Mouse (Mus musculus) stomach, embryonic 14.5 days (tissue): ENCODE data around the gene Klre1. TPM values are rescaled to one million over a fixed set of nuclear protein-coding genes. Genes with fewer than 3 reads are reported as not detected.
"Not testable (repeated sequence)": the region's sequence is repeated elsewhere in the genome, so short reads cannot be mapped to it uniquely, and the experiment has no call there.

Experiments
- ATAC-seq: fragments of 200-750 bp; cut with Nextera tagmentation; 2 replicates; pipeline ENCODE4 v1.8.0; 2017; ENCODE audit warnings: low read depth, moderate TSS enrichment; ENCODE audit not compliant: insufficient number of reproducible peaks, insufficient read depth, low FRiP score
- H3K27ac ChIP-seq: fragments of 300-500 bp; sonication (generic); 2 replicates; pipeline ENCODE4 v1.5.1; 2014; ENCODE audit warnings: mild to moderate bottlenecking, low read length, moderate library complexity, mixed read lengths
- H3K27me3 ChIP-seq: fragments of 300-500 bp; sonication (generic); 2 replicates; pipeline ENCODE4 v1.6.1; 2014; ENCODE audit warnings: low read length, control low read depth, mixed read lengths; ENCODE audit not compliant: control insufficient read depth, insufficient read depth
- H3K36me3 ChIP-seq: fragments of 300-500 bp; sonication (generic); 2 replicates; pipeline ENCODE4 v1.6.1; 2014; ENCODE audit warnings: mild to moderate bottlenecking, control low read depth, low read length, moderate library complexity, mixed read lengths; ENCODE audit not compliant: control insufficient read depth, insufficient read depth
- H3K4me1 ChIP-seq: fragments of 300-500 bp; sonication (generic); 2 replicates; pipeline ENCODE4 v1.6.1; 2014; ENCODE audit warnings: low read length, control low read depth, mixed read lengths; ENCODE audit not compliant: control insufficient read depth, insufficient read depth
- H3K4me2 ChIP-seq: fragments of 300-500 bp; sonication (generic); replicated peaks from 2 replicates; pipeline ENCODE4 v1.6.1; 2014; ENCODE audit warnings: low read depth, low read length, control low read depth
- H3K4me3 ChIP-seq: fragments of 300-500 bp; sonication (generic); 2 replicates; pipeline ENCODE4 v1.5.1; 2014; ENCODE audit warnings: low read depth, low read length, control low read depth
- H3K9ac ChIP-seq: fragments of 300-500 bp; sonication (generic); replicated peaks from 2 replicates; pipeline ENCODE4 v1.6.1; 2014; ENCODE audit warnings: low read depth, mild to moderate bottlenecking, control low read depth, low read length, moderate library complexity, mixed read lengths
- H3K9me3 ChIP-seq: fragments of 300-500 bp; sonication (generic); 2 replicates; pipeline ENCODE4 v1.6.1; 2016; ENCODE audit warnings: low read depth, low read length, control low read depth; ENCODE audit not compliant: control insufficient read depth
- WGBS: fragments of 180-500 bp; shearing (Covaris S2); extraction: QIAGEN DNeasy Blood & Tissue Kit; methylation state at CpG from one replicate; pipeline ENCODE4 v1.1.7; 2014; 5-methylcytosine and 5-hydroxymethylcytosine counted together
- polyA plus RNA-seq: library from polyadenylated mRNA; unstranded; fragments of >200 nt; fragmentation: Nextera tagmentation; extraction: Ambion mirVana; gene quantifications from 2 replicates; pipeline ENCODE4 v1.2.1, GENCODE M21; 2014

Klre1 gene
- polyA plus RNA-seq, 1 experiment from 2014 or later, result not detected

GRCm38 (mm10) chr6:129631046-129631445 lies 53.3 kb downstream of the Klre1 start:
- H3K9ac ChIP-seq, H3K4me1 ChIP-seq, H3K27ac ChIP-seq, H3K4me2 ChIP-seq, H3K27me3 ChIP-seq, ATAC-seq, H3K36me3 ChIP-seq, H3K4me3 ChIP-seq, H3K9me3 ChIP-seq: not testable (repeated sequence)
- WGBS, result 88% methylated on average over 2 of the region's 2 CpGs

Other genes with a start within 250 kb of the Klre1 start
- not detected in 2 replicates for gene 4922502D21Rik, start 246.1 kb upstream of the Klre1 start, polyA plus RNA-seq
- 1.0 and 1.8 TPM in 2 replicates for gene Clec12a, start 235.2 kb upstream of the Klre1 start, polyA plus RNA-seq
- gene Clec12b, start 192.0 kb upstream of the Klre1 start, polyA plus RNA-seq, result not detected in 2 replicates
- 0.71 and 1.4 TPM in 2 replicates for gene Clec1b, start 180.6 kb upstream of the Klre1 start, polyA plus RNA-seq
- 0.19 and 0.46 TPM in 2 replicates for gene Clec9a, start 169.0 kb upstream of the Klre1 start, polyA plus RNA-seq
- gene Clec1a, start 125.9 kb upstream of the Klre1 start, polyA plus RNA-seq, result 3.1 and 3.3 TPM in 2 replicates
- gene Olr1, start 70.7 kb upstream of the Klre1 start, polyA plus RNA-seq, result not detected in 2 replicates
- not detected in 2 replicates for gene Tmem52b, start 65.3 kb upstream of the Klre1 start, polyA plus RNA-seq
- gene Gabarapl1, start 44.7 kb upstream of the Klre1 start, polyA plus RNA-seq, result 13.2 and 15.6 TPM in 2 replicates
- 0.29 and 0.69 TPM in 2 replicates for gene Klrd1, start 13.9 kb downstream of the Klre1 start, polyA plus RNA-seq
- gene Klrk1, start 46.0 kb downstream of the Klre1 start, polyA plus RNA-seq, result 0.12 TPM in 1 of 2 replicates, not detected in the other
- gene Klrc3, start 65.4 kb downstream of the Klre1 start, polyA plus RNA-seq, result not detected in 2 replicates
- gene Klrc2, start 82.8 kb downstream of the Klre1 start, polyA plus RNA-seq, result not detected in 2 replicates
- not detected in 2 replicates for gene Klrc1, start 101.1 kb downstream of the Klre1 start, polyA plus RNA-seq
- not detected in 2 replicates for gene Klri1, start 139.2 kb downstream of the Klre1 start, polyA plus RNA-seq
- not detected in 2 replicates for gene Klri2, start 162.6 kb downstream of the Klre1 start, polyA plus RNA-seq
- gene Gm156, start 206.4 kb downstream of the Klre1 start, polyA plus RNA-seq, result not detected in 2 replicates